Mouse (Mus musculus) brain, embryonic 14.5 days (tissue): ENCODE data around the gene Olfr878. TPM values are rescaled to one million over a fixed set of nuclear protein-coding genes. Genes with fewer than 3 reads are reported as not detected.

ENCODE experiments used
- DNase-seq: peaks from one replicate; pipeline ENCODE4 v3.0.0-alpha.2; 2011; ENCODE audit warnings: low read depth
- CTCF ChIP-seq: fragments of 200-500 bp; IDR thresholded peaks from 2 replicates; pipeline ENCODE4 v1.5.1; 2012; ENCODE audit warnings: inconsistent platforms, mild to moderate bottlenecking, moderate library complexity, borderline replicate concordance; ENCODE audit not compliant: insufficient read depth, insufficient read length; ENCODE audit errors: extremely low read depth
- POLR2A ChIP-seq: fragments of 200-500 bp; IDR thresholded peaks from 2 replicates; pipeline ENCODE4 v1.6.1; 2012; ENCODE audit warnings: mild to moderate bottlenecking, inconsistent platforms, borderline replicate concordance; ENCODE audit not compliant: poor library complexity, insufficient read depth, insufficient read length, severe bottlenecking; ENCODE audit errors: extremely low read depth
- polyA plus RNA-seq: library from polyadenylated mRNA; depleted of rRNA; stranded (reverse); fragments of >200 nt; gene quantifications from 2 replicates; pipeline ENCODE4 v1.2.3, GENCODE M21; 2012; rRNA removed

The Olfr878 gene
- polyA plus RNA-seq, 1 experiment, result not detected

GRCm38 (mm10) chr9:37941167-37941566, 23.5 kb downstream of the Olfr878 start:
- TF ChIP-seq POLR2A (no peak), CTCF (no peak)
- DNase-seq, result no peak

Other genes with a start within 250 kb of the Olfr878 start
- gene Panx3, start 248.6 kb upstream of the Olfr878 start, polyA plus RNA-seq, result 0.13 and 3.2 TPM in 2 replicates
- gene Olfr160, start 201.6 kb upstream of the Olfr878 start, polyA plus RNA-seq, result not detected in 2 replicates
- 0.10 TPM in 1 of 2 replicates, not detected in the other for gene Olfr874, start 172.7 kb upstream of the Olfr878 start, polyA plus RNA-seq
- gene Olfr875, start 146.0 kb upstream of the Olfr878 start, polyA plus RNA-seq, result 0.03 TPM in 1 of 2 replicates, not detected in the other
- gene Olfr876, start 114.8 kb upstream of the Olfr878 start, polyA plus RNA-seq, result not detected in 2 replicates
- not detected in 2 replicates for gene Olfr877, start 63.6 kb upstream of the Olfr878 start, polyA plus RNA-seq
- not detected in 2 replicates for gene Olfr145, start 21.1 kb upstream of the Olfr878 start, polyA plus RNA-seq
- gene Olfr881, start 74.0 kb downstream of the Olfr878 start, polyA plus RNA-seq, result not detected in 2 replicates
- not detected in 2 replicates for gene Olfr883, start 108.0 kb downstream of the Olfr878 start, polyA plus RNA-seq
- gene Olfr884, start 128.7 kb downstream of the Olfr878 start, polyA plus RNA-seq, result not detected in 2 replicates
- not detected in 2 replicates for gene Olfr885, start 143.5 kb downstream of the Olfr878 start, polyA plus RNA-seq
- gene Olfr887, start 166.2 kb downstream of the Olfr878 start, polyA plus RNA-seq, result not detected in 2 replicates
- gene Olfr888, start 190.3 kb downstream of the Olfr878 start, polyA plus RNA-seq, result not detected in 2 replicates
- 0.01 TPM in 1 of 2 replicates, not detected in the other for gene Olfr889, start 197.4 kb downstream of the Olfr878 start, polyA plus RNA-seq
- gene Olfr890, start 224.7 kb downstream of the Olfr878 start, polyA plus RNA-seq, result not detected in 2 replicates